Mouse (Mus musculus) lung, postnatal 0 days (tissue): ENCODE data around the gene 1700037H04Rik.

Source experiments
- CTCF ChIP-seq: IDR thresholded peaks from 2 replicates; pipeline ENCODE4 v1.5.1; 2016; ENCODE audit warnings: antibody characterized with exemption, mild to moderate bottlenecking
- EP300 ChIP-seq: IDR thresholded peaks from 2 replicates; pipeline ENCODE4 v1.6.1; 2016; ENCODE audit warnings: antibody characterized with exemption, mild to moderate bottlenecking, control low read depth

GRCm38 (mm10) chr2:131170936-131171335, 11.1 kb upstream of the 1700037H04Rik start:
- TF ChIP-seq CTCF (no peak), EP300 (no peak)
